Mouse (Mus musculus) brown adipose tissue, adult 24 weeks (tissue): ENCODE results near the gene Hpse. TPM values are rescaled to one million over a fixed set of nuclear protein-coding genes. Genes with fewer than 3 reads are reported as not detected.

Experiments
- H3K27ac ChIP-seq: fragments of 200-500 bp; replicated peaks from 2 replicates; pipeline ENCODE4 v1.5.1; 2012; ENCODE audit warnings: low read depth, mild to moderate bottlenecking, low read length
- H3K4me1 ChIP-seq: fragments of 200-500 bp; 2 replicates; pipeline ENCODE4 v1.6.1; 2012; ENCODE audit warnings: low read length, mixed read lengths; ENCODE audit not compliant: control insufficient read depth, insufficient read depth, insufficient read length
- H3K4me3 ChIP-seq: fragments of 200-500 bp; 2 replicates; pipeline ENCODE4 v1.5.1; 2012; ENCODE audit warnings: low read depth, mild to moderate bottlenecking, low read length, moderate library complexity; ENCODE audit not compliant: insufficient read depth
- polyA plus RNA-seq: library from polyadenylated mRNA; stranded (reverse); fragments of >200 nt; gene quantifications from 2 replicates; pipeline ENCODE4 v1.2.4, GENCODE M21; 2012; ENCODE audit not compliant: missing spikeins, insufficient read depth, insufficient read length

The Hpse gene
- 1.1 and 1.7 TPM in 2 replicates for polyA plus RNA-seq

- peak within 1 kb of the TSS; percentile 62 for H3K4me3 ChIP-seq
- no peaks in the 10 kb centered on the region for H3K4me1 ChIP-seq
- H3K27ac ChIP-seq = no peak within 1 kb of the TSS
These were observed at the start of gene Hpse for GRCm38 (mm10) chr5:100719235-100720088. Gene Hpse, minus strand, starts transcription at chr5:100719716.

- Histone ChIP-seq H3K4me3 (no peak overlapping the region), H3K4me1 (no peaks in the 10 kb centered on the region), H3K27ac (no peak overlapping the region)
These were observed 46.5 kb upstream of the Hpse start for GRCm38 (mm10) chr5:100766026-100766425.

- no peaks in the 10 kb centered on the region for H3K4me1 ChIP-seq
- no peak overlapping the region for H3K27ac ChIP-seq
- H3K4me3 ChIP-seq = no peak overlapping the region
These were observed 42.2 kb upstream of the Hpse start for GRCm38 (mm10) chr5:100761736-100762135.

GRCm38 (mm10) chr5:100760049-100760663 lies 40.6 kb upstream of the Hpse start:
- H3K4me1 ChIP-seq = no peaks in the 10 kb centered on the region
- no peak overlapping the region for H3K4me3 ChIP-seq
- no peak overlapping the region for H3K27ac ChIP-seq

GRCm38 (mm10) chr5:100758121-100758520 lies 38.6 kb upstream of the Hpse start:
- Histone ChIP-seq H3K27ac (no peak overlapping the region), H3K4me1 (no peaks in the 10 kb centered on the region), H3K4me3 (no peak overlapping the region)

GRCm38 (mm10) chr5:100753407-100753806 lies 33.9 kb upstream of the Hpse start:
- H3K4me3 ChIP-seq = no peak overlapping the region
- no peak overlapping the region for H3K27ac ChIP-seq
- H3K4me1 ChIP-seq = no peaks in the 10 kb centered on the region

GRCm38 (mm10) chr5:100751655-100752054 lies 32.1 kb upstream of the Hpse start:
- Histone ChIP-seq H3K27ac (no peak overlapping the region), H3K4me3 (no peak overlapping the region), H3K4me1 (no peaks in the 10 kb centered on the region)

GRCm38 (mm10) chr5:100750617-100751255 lies 31.2 kb upstream of the Hpse start:
- H3K27ac ChIP-seq = no peak overlapping the region
- H3K4me3 ChIP-seq = no peak overlapping the region
- H3K4me1 ChIP-seq = no peaks in the 10 kb centered on the region

- no peak overlapping the region for H3K27ac ChIP-seq
- H3K4me3 ChIP-seq = no peak overlapping the region
- H3K4me1 ChIP-seq = no peaks in the 10 kb centered on the region
These were observed 19.3 kb upstream of the Hpse start for GRCm38 (mm10) chr5:100738802-100739201.

GRCm38 (mm10) chr5:100736919-100737318 lies 17.4 kb upstream of the Hpse start:
- no peak overlapping the region for H3K4me3 ChIP-seq
- H3K27ac ChIP-seq = no peak overlapping the region
- H3K4me1 ChIP-seq = no peaks in the 10 kb centered on the region

- Histone ChIP-seq H3K27ac (no peak overlapping the region), H3K4me1 (no peaks in the 10 kb centered on the region), H3K4me3 (no peak overlapping the region)
These were observed 15.0 kb upstream of the Hpse start for GRCm38 (mm10) chr5:100734535-100734934.

GRCm38 (mm10) chr5:100728757-100729156 lies 9.2 kb upstream of the Hpse start:
- no peaks in the 10 kb centered on the region for H3K4me1 ChIP-seq
- no peak overlapping the region for H3K4me3 ChIP-seq
- no peak overlapping the region for H3K27ac ChIP-seq

- Histone ChIP-seq H3K4me3 (no peak overlapping the region), H3K27ac (no peak overlapping the region), H3K4me1 (no peaks in the 10 kb centered on the region)
These were observed 6.5 kb upstream of the Hpse start for GRCm38 (mm10) chr5:100726001-100726400.

- H3K4me1 ChIP-seq = no peaks in the 10 kb centered on the region
- H3K27ac ChIP-seq = no peak overlapping the region
- H3K4me3 ChIP-seq = no peak overlapping the region
These were observed 2.8 kb downstream of the Hpse start for GRCm38 (mm10) chr5:100716762-100717161.

- Histone ChIP-seq H3K27ac (no peak overlapping the region), H3K4me1 (no peaks in the 10 kb centered on the region), H3K4me3 (no peak overlapping the region)
These were observed 8.3 kb downstream of the Hpse start for GRCm38 (mm10) chr5:100711219-100711618.
